Mouse (Mus musculus) adrenal gland, adult 8-10 months (tissue): ENCODE results near the gene Clic3. TPM values are rescaled to one million over a fixed set of nuclear protein-coding genes. Genes with fewer than 3 reads are reported as not detected.

ENCODE experiments used
- DNase-seq: peaks from one replicate; pipeline ENCODE4 v3.0.0; 2022
- total RNA-seq, 4 experiments: library from RNA; stranded (reverse); gene quantifications; 2 replicates each; pipeline ENCODE4 v1.2.4; 2022

The Clic3 gene
- total RNA-seq, 4 experiments from 2014 or later = not detected

DNA sequence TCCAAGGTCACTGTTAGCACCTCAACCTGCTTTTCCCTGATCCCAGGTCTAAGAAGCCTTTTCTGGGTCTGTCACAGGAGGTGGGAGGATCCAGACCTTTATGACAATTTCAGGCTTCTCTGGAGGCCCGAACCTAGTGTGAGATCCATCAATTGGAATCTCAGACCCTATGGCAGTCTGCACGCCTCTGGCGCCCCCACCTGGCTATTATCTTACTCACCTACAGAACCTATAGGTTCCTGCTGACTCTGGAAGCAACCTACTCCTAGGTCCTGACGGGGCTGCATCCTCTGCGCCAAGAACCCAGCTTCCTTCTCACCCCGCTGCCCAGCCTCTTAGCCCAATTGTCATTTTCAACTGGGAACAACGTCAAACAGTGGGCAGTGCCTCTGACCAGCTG lies 26.3 kb downstream of the Clic3 start:
- no peak for DNase-seq

DNA sequence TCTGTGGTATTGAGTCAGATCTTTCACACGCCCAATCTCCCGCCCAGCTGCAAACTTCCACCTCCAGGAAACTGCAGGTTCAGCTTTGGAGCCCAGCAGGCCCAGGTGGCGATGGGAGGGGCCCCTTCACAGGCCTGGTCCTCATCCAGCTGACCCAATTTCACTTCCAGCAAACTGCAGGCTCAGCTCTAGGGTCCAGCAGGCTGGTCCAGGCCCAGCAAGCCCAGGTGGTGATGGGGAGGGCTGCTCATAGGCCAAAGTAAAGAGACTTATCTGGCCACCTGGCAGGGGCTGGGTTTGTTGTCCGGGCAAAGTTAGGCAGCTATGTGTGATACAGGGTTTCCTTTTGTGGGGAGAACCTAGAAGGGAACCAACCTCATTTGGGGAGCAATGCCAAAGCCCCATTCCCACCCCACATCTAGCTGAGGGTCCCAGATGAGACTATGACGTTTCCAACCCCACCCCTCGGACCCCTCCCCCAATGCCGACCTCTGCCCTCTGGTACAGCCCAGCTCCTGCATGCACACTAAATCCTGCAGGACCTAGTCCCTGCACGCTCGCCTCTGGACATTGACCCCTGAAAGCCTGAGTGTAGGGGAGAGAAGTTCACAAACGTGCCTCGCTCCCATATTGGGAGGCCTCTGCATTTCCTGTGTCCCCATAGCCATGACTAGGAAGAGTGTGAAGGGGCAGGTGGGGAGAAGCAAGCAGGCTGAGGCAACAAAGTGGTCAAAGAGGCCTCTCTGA lies 28.4 kb downstream of the Clic3 start:
- no peak for DNase-seq

DNA sequence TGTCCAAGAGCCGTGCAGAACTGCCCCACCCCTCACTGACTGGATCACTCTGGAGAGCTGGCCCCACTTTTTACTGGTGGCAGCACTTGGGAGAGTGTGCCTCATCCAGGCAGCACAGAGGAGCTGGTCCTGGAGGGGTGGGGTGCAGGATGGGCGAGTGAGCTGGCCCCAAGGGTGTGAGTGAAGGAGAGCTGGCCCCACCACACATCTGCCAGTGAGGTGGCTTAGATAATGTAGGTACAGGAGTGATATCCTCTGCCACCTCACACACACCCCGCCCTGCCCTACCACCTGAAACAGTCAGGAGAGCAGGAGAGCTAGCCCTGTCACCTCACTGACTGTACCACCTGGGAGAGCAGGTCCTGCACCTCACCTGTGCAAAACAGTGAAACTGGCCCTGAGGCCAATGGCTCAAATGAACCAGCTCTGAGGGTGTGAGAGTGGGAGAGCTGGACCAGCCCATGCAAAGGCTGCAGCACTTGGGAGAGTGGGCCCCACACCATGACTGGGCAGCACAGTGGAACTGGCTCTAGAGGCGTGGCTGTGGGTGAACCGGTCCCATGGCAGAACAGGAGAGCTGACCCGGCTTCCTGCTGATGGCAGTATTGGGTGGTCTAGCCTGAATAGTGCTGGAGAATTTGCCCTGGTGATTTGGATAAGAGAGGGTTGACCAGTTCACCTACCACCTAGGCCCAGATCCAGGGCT lies 31.5 kb downstream of the Clic3 start:
- no peak for DNase-seq

DNA sequence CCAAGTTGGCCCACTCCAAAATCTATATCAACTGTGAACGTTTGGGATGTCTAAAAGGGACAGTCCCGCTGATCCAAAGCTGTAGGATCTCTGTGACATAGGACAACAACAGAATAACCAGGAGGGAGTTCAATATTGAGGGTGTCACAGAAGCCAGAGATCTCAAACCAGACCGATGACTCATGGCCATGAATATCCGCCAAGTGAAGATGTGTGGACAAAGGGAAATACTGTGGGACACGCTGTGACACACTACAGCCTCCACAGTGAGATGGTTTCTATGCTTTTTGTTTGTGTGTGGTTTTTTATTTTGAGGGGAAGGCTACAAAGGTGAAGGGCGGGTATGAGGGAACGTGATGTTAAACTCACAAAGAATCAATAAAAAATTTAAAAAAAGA lies 32.0 kb downstream of the Clic3 start:
- no peak for DNase-seq

DNA sequence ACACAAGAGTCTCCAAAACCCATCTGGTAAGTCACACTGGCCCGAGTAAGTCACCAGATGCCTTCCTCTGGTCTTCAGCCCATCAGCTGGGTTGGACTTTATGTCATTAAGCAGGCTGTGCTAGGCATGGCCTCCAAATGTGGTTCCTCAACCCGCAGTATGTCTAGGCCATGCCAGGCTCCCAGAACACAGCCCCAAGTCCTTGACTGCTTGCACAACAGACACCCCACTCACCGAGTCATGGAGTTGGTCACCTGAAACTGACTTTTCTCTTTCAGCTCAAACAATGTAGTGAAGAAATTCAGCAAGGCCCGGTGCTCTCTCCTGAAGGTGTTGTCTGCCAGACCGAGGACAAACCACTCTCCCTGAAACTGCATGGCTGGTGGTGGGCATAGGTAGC lies 36.4 kb downstream of the Clic3 start:
- no peak for DNase-seq

DNA sequence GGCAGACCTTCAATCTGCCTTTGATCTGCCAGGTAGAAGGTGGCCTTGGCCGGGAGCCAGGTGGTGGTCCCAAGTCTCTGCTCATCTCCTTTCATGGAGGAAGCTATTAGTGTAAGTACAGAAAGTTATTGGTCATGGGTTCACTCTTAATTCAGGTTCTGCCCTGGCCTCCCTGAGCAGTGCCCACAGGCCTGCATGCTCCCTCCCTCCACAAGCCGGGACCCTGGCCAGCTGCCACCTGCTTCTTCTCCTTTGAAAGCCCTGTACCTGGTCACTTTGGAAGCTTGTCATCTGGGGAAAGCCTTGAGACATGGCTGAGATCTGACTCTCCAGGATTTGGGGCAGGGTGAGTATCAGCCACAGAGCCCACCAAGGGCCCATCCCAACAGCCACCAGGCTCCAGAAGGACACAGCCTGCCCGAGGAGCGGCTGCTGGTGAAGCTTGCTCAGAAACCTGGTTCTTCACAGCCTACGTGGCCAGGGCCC lies 36.9 kb downstream of the Clic3 start, which contains the start of gene Lcn12:
Gene Lcn12, minus strand, starts transcription at position 436 of the 486 bp plus-strand sequence.
- DNase-seq = no peak

DNA sequence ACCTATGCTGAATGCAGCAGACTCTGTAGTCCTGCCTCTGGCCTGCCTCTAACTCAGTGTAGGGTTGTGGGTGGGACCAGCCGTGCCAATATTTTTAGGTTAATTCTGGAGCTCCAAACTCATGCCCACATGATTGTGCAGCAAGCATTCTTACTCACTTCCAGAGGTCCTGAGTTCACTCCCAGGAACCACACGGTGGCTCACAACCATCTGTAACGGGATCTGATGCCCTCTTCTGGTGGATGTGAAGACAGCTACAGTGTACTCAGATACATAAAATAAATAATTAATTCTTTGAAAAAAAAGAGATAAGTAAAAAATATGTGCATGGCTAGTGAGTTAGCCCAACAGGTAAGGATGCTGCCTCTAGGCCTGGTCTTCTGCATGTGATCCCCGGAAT lies 39.8 kb downstream of the Clic3 start:
- DNase-seq = no peak

- no peak for DNase-seq
Observed at GRCm38 (mm10) chr2:25497846-25498575, 41.4 kb downstream of the Clic3 start.

- DNase-seq = no peak
Observed at GRCm38 (mm10) chr2:25498622-25499478, 42.2 kb downstream of the Clic3 start.

DNA sequence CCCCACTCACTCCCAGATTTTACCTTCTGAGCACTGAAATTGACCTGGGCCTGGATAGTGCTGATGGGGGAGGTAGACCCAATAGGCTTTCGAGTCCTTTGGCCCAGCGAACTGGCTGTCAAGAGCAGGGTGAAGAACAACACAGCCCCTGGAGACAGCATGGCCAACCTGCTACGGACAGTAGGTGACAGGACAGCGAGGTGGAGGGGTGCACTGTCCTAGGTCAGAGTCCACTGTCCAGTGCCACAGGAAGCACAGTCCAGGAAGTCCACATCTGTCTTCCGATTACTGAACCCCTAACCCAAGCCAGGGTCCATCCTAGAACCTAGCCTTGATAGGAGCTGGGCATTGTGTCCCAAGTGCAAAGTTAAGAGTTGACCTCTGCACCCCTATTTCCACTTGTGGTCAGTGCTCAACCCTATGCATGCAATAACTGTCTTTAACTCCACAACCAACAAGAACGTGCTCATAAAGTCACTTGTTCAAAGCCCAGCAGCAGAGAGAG lies 43.5 kb downstream of the Clic3 start:
- no peak for DNase-seq

GRCm38 (mm10) chr2:25500576-25501405 lies 44.2 kb downstream of the Clic3 start, which contains the start of gene Fbxw5:
Gene Fbxw5, plus strand, starts transcription at chr2:25500750.
- peak; percentile 82 for DNase-seq

GRCm38 (mm10) chr2:25501593-25502486 lies 45.2 kb downstream of the Clic3 start, which contains the start of gene C8g:
Gene C8g, minus strand, starts transcription at chr2:25501719.
- no peak for DNase-seq

- no peak for DNase-seq
Observed at GRCm38 (mm10) chr2:25502726-25503125, 46.1 kb downstream of the Clic3 start.

DNA sequence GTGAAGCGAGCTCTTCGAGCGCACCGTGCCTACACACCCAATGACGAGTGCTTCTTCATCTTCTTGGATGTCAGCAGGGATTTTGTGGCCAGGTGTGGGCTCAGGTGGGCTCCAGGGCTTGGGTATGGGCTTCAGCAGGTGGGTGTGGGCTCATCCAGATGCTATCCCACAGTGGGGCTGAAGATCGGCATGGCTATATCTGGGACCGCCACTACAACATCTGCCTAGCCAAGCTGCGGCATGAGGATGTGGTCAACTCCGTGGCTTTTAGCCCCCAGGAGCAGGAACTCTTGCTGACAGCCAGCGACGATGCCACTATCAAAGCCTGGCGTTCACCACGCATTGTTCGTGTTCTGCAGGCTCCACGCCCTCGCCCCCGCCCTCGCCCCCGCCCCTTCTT lies 47.9 kb downstream of the Clic3 start:
- DNase-seq = no peak

DNA sequence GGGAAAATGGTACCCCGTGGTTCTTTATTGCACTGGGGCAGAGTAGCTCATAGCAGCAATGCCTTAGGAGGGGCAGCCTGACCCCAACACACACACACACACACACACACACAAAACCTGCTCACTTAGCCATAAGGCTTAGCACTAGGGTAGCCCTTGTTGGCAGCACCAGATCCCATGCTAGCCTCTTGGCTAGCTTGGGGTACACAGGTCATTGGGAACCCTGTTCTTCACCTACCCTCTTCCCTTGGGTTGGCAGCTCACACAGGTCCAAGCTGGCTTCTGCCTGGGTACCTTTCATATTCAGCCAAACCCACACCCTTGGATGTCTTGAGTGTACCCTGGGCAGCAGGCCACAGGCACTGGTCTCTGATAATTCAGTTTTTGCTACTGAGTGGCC lies 48.4 kb downstream of the Clic3 start:
- DNase-seq = no peak

DNA sequence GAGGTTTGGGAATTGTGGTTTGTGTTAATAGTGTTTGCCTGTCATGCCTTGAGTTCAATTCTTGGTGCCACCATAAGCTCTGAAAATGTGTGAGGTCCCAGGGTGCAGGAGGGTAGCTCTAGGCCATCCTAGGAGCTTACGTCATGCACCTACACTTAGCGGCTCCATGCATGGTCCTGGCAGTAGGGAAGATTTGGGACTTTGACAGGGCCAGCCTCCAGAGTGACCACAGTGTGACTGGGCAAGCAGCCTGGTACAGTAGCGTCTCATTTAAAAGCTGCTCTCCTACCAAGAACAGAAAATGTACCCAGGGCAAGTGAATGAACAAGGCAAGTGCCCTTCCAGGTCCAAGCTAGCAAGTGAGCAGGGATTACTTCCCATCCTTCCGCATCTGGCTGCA lies 49.2 kb downstream of the Clic3 start:
- no peak for DNase-seq

DNA sequence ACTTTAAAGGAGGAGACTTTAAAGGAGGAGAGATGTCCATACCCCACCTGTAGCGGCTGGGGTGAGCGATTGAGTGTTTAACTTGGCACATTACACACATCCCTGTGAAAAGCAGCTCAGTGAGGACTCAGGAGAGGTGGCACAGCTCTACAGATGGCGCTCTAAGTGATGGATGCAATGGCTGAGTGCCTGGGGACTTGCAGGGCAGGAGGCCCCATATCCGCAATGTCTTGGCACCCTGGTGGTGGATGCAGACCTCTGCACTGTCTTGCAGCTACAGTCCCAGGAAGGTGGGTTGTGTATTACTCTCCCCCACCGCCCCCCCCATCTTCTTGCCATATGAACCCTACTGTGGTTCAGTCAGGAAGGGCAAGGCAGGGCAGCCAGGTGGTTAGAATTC lies 50.3 kb downstream of the Clic3 start:
- DNase-seq = no peak
